Mouse (Mus musculus) neural tube, embryonic 12.5 days (tissue): Measurements from ENCODE around the gene Ing4. TPM values are rescaled to one million over a fixed set of nuclear protein-coding genes. Genes with fewer than 3 reads are reported as not detected.
A peak's percentile ranks its signal among the peaks of the same experiment; 100 is the strongest.

Source experiments
- ATAC-seq: fragments of 200-750 bp; cut with Nextera tagmentation; 2 replicates; pipeline ENCODE4 v1.8.0; 2017; ENCODE audit warnings: low read depth, mild to moderate bottlenecking, moderate TSS enrichment, moderate library complexity; ENCODE audit not compliant: low FRiP score
- H3K27ac ChIP-seq: fragments of 300-500 bp; sonication (generic); 2 replicates; pipeline ENCODE4 v1.5.1; 2016
- H3K27me3 ChIP-seq: fragments of 300-500 bp; sonication (generic); replicated peaks from 2 replicates; pipeline ENCODE4 v1.6.1; 2016; ENCODE audit warnings: mild to moderate bottlenecking
- H3K36me3 ChIP-seq: fragments of 300-500 bp; sonication (generic); 2 replicates; pipeline ENCODE4 v1.6.1; 2016; ENCODE audit warnings: mild to moderate bottlenecking
- H3K4me1 ChIP-seq: fragments of 300-500 bp; sonication (generic); 2 replicates; pipeline ENCODE4 v1.6.1; 2016
- H3K4me2 ChIP-seq: fragments of 300-500 bp; sonication (generic); replicated peaks from 2 replicates; pipeline ENCODE4 v1.6.1; 2016; ENCODE audit warnings: mild to moderate bottlenecking
- H3K4me3 ChIP-seq: fragments of 300-500 bp; sonication (generic); 2 replicates; pipeline ENCODE4 v1.5.1; 2016
- H3K9ac ChIP-seq: fragments of 300-500 bp; sonication (generic); 2 replicates; pipeline ENCODE4 v1.6.1; 2016; ENCODE audit warnings: mild to moderate bottlenecking
- H3K9me3 ChIP-seq: fragments of 300-500 bp; sonication (generic); 2 replicates; pipeline ENCODE4 v1.6.1; 2016; ENCODE audit warnings: mild to moderate bottlenecking
- WGBS: fragments of 180-500 bp; shearing (Covaris S2); methylation state at CpG from one replicate; pipeline ENCODE4 v1.1.7; 2016; 5-methylcytosine and 5-hydroxymethylcytosine counted together
- microRNA-seq: library from miRNA; unstranded; fragments of <30 nt; microRNA quantifications from one replicate; pipeline ENCODE4, GENCODE M21; 2017
- polyA plus RNA-seq: library from polyadenylated mRNA; unstranded; fragments of >200 nt; fragmentation: Nextera tagmentation; extraction: Ambion mirVana; gene quantifications from 2 replicates; pipeline ENCODE4 v1.2.1, GENCODE M21; 2016

Gene Ing4
- polyA plus RNA-seq, 1 experiment from 2014 or later: 151 TPM

DNA sequence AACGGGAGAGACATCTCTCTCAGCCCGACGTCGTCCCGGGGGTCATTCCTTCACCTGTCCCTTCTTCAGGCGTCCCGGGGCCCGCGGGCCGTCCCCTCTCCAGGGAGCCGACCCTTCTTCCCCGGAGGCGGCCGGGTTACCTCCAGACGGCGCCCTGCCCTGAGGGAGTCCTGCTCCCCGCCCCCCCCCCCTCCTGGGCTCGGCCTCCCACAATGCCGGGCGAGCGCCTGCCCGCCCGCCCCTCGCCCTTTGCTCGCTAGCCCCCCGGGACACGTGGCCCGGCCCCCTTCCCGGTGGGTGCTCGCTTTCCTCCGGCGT is 56.7 kb downstream of the Ing4 start:
- H3K9ac ChIP-seq: peak overlapping the region; percentile 97
- peaks cover 31% of the 10 kb centered on the region for H3K4me1 ChIP-seq
- peak overlapping the region; percentile 99 for H3K4me3 ChIP-seq
- no peak; the same call in 1 of the 2 replicates for ATAC-seq
- no peaks in the 10 kb centered on the region for H3K9me3 ChIP-seq
- peaks cover 31% of the 10 kb centered on the region for H3K36me3 ChIP-seq
- H3K27me3 ChIP-seq: no peaks in the 10 kb centered on the region
- WGBS: under 1% methylated on average over 31 of the region's 32 CpGs
- H3K27ac ChIP-seq: peak overlapping the region; percentile 91
- peak overlapping the region; percentile 65 for H3K4me2 ChIP-seq

DNA sequence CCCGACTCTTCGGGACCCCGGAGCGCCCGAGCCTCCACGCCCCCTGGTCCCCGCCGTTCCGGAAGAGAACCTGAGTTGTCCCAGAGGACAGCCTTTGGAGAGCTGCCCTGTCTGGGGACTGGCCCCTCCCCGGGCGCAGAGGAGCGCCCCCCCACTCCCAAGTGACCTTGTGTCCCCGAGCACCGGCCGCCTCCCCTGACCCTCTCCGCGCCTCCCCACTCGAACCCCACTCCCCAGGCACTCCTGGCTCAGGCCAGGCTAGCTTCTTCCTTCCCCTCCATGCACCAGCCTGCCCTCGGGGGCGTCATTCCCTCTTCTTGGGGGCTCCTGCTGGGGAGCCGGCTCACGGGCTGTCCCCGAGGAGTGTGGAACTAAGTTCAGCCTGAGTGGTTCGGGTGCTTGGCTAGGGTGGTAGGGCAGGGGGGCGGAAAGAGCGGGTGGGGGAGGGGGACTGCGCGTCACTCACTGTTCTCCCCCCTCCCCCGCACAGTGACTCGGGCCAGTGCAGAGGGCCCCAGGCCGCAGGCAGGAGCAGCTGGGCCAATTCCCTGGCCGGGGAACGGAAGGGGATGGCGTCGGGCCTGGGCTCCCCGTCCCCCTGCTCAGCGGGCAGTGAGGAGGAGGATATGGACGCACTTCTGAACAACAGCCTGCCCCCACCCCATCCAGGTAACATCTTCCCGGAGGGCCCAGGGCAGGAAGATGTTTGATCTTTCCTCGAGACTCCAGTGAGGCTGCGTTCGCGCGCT is 57.2 kb downstream of the Ing4 start:
- Histone ChIP-seq H3K4me1 (peaks cover 31% of the 10 kb centered on the region), H3K36me3 (peaks cover 36% of the 10 kb centered on the region), H3K9me3 (no peaks in the 10 kb centered on the region), H3K4me2 (peak overlapping the region; percentile 65), H3K4me3 (peak overlapping the region; percentile 99), H3K27ac (peak overlapping the region; percentile 91), H3K27me3 (no peaks in the 10 kb centered on the region), H3K9ac (peak overlapping the region; percentile 97)
- under 1% methylated on average over 42 of the region's 44 CpGs for WGBS
- peak; percentile 52 for ATAC-seq

DNA sequence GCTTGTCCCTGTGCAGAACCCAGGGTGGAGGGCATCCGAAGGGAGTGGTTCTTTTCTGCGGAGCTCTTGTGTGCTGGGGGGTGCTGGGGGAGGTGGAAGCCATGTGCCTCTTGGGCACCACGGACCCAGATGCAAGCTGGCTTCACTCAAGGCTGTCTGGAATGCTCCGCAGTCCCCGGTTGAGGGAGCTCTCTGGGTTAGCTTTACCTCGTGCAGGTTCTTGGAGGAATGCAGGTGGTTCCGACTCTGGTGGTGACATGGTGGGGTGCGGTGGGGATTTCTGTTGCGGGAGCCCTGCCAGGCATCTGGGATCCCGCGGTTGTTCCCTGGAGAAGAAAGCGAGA is 57.8 kb downstream of the Ing4 start:
- H3K4me3 ChIP-seq: peak overlapping the region; percentile 99
- no peaks in the 10 kb centered on the region for H3K27me3 ChIP-seq
- peak overlapping the region; percentile 97 for H3K9ac ChIP-seq
- ATAC-seq: no peak; the same call in 1 of the 2 replicates
- peak overlapping the region; percentile 91 for H3K27ac ChIP-seq
- peaks cover 31% of the 10 kb centered on the region for H3K4me1 ChIP-seq
- no peaks in the 10 kb centered on the region for H3K9me3 ChIP-seq
- under 1% methylated on average over 12 of the region's 12 CpGs for WGBS
- peaks cover 42% of the 10 kb centered on the region for H3K36me3 ChIP-seq
- H3K4me2 ChIP-seq: peak overlapping the region; percentile 65

DNA sequence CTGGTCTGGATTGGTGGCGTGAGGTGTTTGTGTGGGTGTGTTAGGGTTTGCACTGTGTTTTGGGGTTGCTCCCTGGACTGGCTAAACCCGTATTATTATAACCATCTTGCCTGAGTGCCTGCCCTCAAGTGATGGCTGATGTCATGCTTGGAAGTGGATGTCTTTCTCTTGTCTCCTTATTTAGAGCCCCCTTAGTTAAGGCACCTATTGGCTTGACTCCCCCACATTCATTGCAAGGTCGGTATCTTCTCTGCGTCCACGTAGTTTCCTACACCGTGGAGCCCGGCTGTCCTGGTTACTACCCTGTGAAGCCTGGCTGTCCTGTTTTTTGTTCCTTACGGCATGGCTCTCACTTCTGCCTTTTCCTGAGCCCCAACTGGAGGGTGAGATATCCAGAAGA is 58.4 kb downstream of the Ing4 start:
- Histone ChIP-seq H3K4me1 (peaks cover 31% of the 10 kb centered on the region), H3K27me3 (no peaks in the 10 kb centered on the region), H3K36me3 (peaks cover 48% of the 10 kb centered on the region), H3K4me3 (peak overlapping the region; percentile 99), H3K4me2 (peak overlapping the region; percentile 65), H3K27ac (no peak overlapping the region), H3K9ac (peak overlapping the region; percentile 97), H3K9me3 (no peaks in the 10 kb centered on the region)
- WGBS: 69% methylated on average over 8 of the region's 8 CpGs
- ATAC-seq: no peak

DNA sequence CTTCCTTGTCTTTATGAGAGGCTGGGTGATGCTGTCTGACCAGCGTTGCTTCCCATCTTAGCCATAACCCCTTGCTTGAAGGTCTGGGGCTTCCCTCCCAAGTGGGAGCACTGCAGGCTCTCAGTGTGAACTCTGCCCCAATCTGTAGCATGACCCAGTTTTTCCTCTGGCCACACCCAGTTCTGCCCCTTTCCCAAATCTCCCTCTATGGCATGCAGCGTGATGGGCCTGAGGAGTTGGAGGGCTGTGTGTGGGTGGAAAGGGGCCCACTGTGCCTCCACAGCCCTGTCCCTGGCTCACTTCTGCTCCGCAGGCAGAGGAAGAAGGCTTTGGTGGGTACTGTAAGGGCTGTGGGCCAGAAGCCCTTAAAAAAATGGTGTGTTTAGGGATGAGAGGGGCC is 59.0 kb downstream of the Ing4 start:
- peak overlapping the region; percentile 99 for H3K4me3 ChIP-seq
- peaks cover 52% of the 10 kb centered on the region for H3K36me3 ChIP-seq
- WGBS: 76% methylated on average over 3 of the region's 3 CpGs
- H3K4me1 ChIP-seq: peaks cover 31% of the 10 kb centered on the region
- ATAC-seq: no peak
- H3K27me3 ChIP-seq: no peaks in the 10 kb centered on the region
- H3K9me3 ChIP-seq: no peaks in the 10 kb centered on the region
- H3K9ac ChIP-seq: peak overlapping the region; percentile 97
- peak overlapping the region; percentile 6 for H3K27ac ChIP-seq
- peak overlapping the region; percentile 65 for H3K4me2 ChIP-seq

Small RNA genes lying within 50 kb of the gene (microRNA-seq; reads per million reads assigned to microRNA genes)
- not detected for gene Mir7045

Other genes starting within 250 kb of the Ing4 start
- 8.2 and 8.5 TPM in 2 replicates for gene Spsb2, start 231.1 kb upstream of the Ing4 start, polyA plus RNA-seq
- gene Tpi1, start 225.5 kb upstream of the Ing4 start, polyA plus RNA-seq: 461 and 485 TPM in 2 replicates
- gene Usp5, start 210.3 kb upstream of the Ing4 start, polyA plus RNA-seq: 203 TPM in 2 replicates
- gene Cdca3, start 210.2 kb upstream of the Ing4 start, polyA plus RNA-seq: 115 and 124 TPM in 2 replicates
- 0.50 and 0.52 TPM in 2 replicates for gene Gnb3, start 199.5 kb upstream of the Ing4 start, polyA plus RNA-seq
- 27.2 and 28.4 TPM in 2 replicates for gene P3h3, start 182.0 kb upstream of the Ing4 start, polyA plus RNA-seq
- gene Gpr162, start 175.8 kb upstream of the Ing4 start, polyA plus RNA-seq: 14.7 and 16.3 TPM in 2 replicates
- 0.06 TPM in 1 of 2 replicates, not detected in the other for gene Cd4, start 151.5 kb upstream of the Ing4 start, polyA plus RNA-seq
- gene Lag3, start 128.1 kb upstream of the Ing4 start, polyA plus RNA-seq: 1.8 and 2.2 TPM in 2 replicates
- gene Ptms, start 119.7 kb upstream of the Ing4 start, polyA plus RNA-seq: 718 and 773 TPM in 2 replicates
- 546 and 556 TPM in 2 replicates for gene Mlf2, start 108.4 kb upstream of the Ing4 start, polyA plus RNA-seq
- 91.5 and 99.8 TPM in 2 replicates for gene Cops7a, start 74.2 kb upstream of the Ing4 start, polyA plus RNA-seq
- gene Pianp, start 43.1 kb upstream of the Ing4 start, polyA plus RNA-seq: 9.8 and 10.0 TPM in 2 replicates
- gene Zfp384, start 30.6 kb upstream of the Ing4 start, polyA plus RNA-seq: 17.0 and 19.1 TPM in 2 replicates
- gene Acrbp, start 9.9 kb downstream of the Ing4 start, polyA plus RNA-seq: 15.1 and 15.3 TPM in 2 replicates
- 0.32 and 0.54 TPM in 2 replicates for gene Lpar5, start 28.2 kb downstream of the Ing4 start, polyA plus RNA-seq
- gene Chd4, start 56.2 kb downstream of the Ing4 start, polyA plus RNA-seq: 115 and 121 TPM in 2 replicates
- gene Nop2, start 92.1 kb downstream of the Ing4 start, polyA plus RNA-seq: 53.9 and 56.3 TPM in 2 replicates
- gene Iffo1, start 105.5 kb downstream of the Ing4 start, polyA plus RNA-seq: 21.9 and 22.6 TPM in 2 replicates
- gene Gapdh, start 126.7 kb downstream of the Ing4 start, polyA plus RNA-seq: 1,605 and 1,721 TPM in 2 replicates
- gene Ncapd2, start 151.9 kb downstream of the Ing4 start, polyA plus RNA-seq: 131 and 140 TPM in 2 replicates
- 157 and 169 TPM in 2 replicates for gene Mrpl51, start 152.0 kb downstream of the Ing4 start, polyA plus RNA-seq
- 7.2 and 8.0 TPM in 2 replicates for gene Vamp1, start 175.8 kb downstream of the Ing4 start, polyA plus RNA-seq
- 3.2 and 3.8 TPM in 2 replicates for gene Tapbpl, start 192.1 kb downstream of the Ing4 start, polyA plus RNA-seq
- gene Cd27, start 197.2 kb downstream of the Ing4 start, polyA plus RNA-seq: 2.0 and 2.3 TPM in 2 replicates
- 0.42 TPM in 1 of 2 replicates, not detected in the other for gene Tuba3a, start 246.3 kb downstream of the Ing4 start, polyA plus RNA-seq